Mouse (Mus musculus) embryonic facial prominence, embryonic 11.5 days (tissue): ENCODE results near the gene Mark4. TPM values are rescaled to one million over a fixed set of nuclear protein-coding genes. Genes with fewer than 3 reads are reported as not detected.

ENCODE experiments used
- ATAC-seq: fragments of 200-750 bp; cut with Nextera tagmentation; replicated peaks from 2 replicates; pipeline ENCODE4 v1.8.0; 2017; ENCODE audit warnings: low read depth; ENCODE audit not compliant: insufficient number of reproducible peaks, low FRiP score, low TSS enrichment
- DNase-seq: peaks from one replicate; pipeline ENCODE4 v3.0.0-alpha.2; 2015; ENCODE audit warnings: low spot score
- H3K27ac ChIP-seq: fragments of 300-500 bp; sonication (generic); replicated peaks from 2 replicates; pipeline ENCODE4 v1.5.1; 2014; ENCODE audit warnings: mild to moderate bottlenecking, low read depth, low read length, control low read depth
- H3K27me3 ChIP-seq: fragments of 300-500 bp; sonication (generic); 2 replicates; pipeline ENCODE4 v1.6.1; 2014; ENCODE audit warnings: mild to moderate bottlenecking, low read length, moderate library complexity, mixed read lengths; ENCODE audit not compliant: control insufficient read depth, insufficient read depth
- H3K36me3 ChIP-seq: fragments of 300-500 bp; sonication (generic); replicated peaks from 2 replicates; pipeline ENCODE4 v1.6.1; 2014; ENCODE audit warnings: low read depth, mild to moderate bottlenecking, low read length, moderate library complexity, mixed read lengths; ENCODE audit not compliant: control insufficient read depth, insufficient read depth
- H3K4me1 ChIP-seq: fragments of 300-500 bp; sonication (generic); 2 replicates; pipeline ENCODE4 v1.6.1; 2014; ENCODE audit warnings: low read length, mixed read lengths; ENCODE audit not compliant: control insufficient read depth, insufficient read depth
- H3K4me2 ChIP-seq: fragments of 300-500 bp; sonication (generic); 2 replicates; pipeline ENCODE4 v1.6.1; 2014; ENCODE audit warnings: low read depth, mild to moderate bottlenecking, control low read depth, low read length, moderate library complexity
- H3K4me3 ChIP-seq: fragments of 300-500 bp; sonication (generic); 2 replicates; pipeline ENCODE4 v1.5.1; 2014; ENCODE audit warnings: low read depth, low read length, control low read depth
- H3K9ac ChIP-seq: fragments of 300-500 bp; sonication (generic); replicated peaks from 2 replicates; pipeline ENCODE4 v1.6.1; 2014; ENCODE audit warnings: mild to moderate bottlenecking, control low read depth, low read length
- H3K9me3 ChIP-seq: fragments of 300-500 bp; sonication (generic); replicated peaks from 2 replicates; pipeline ENCODE4 v1.6.1; 2016; ENCODE audit warnings: mild to moderate bottlenecking, low read length, inconsistent platforms, mixed read lengths; ENCODE audit not compliant: control insufficient read depth
- WGBS: fragments of 180-500 bp; shearing (Covaris S2); extraction: QIAGEN DNeasy Blood & Tissue Kit; methylation state at CpG from one replicate; pipeline ENCODE4 v1.1.7; 2014; 5-methylcytosine and 5-hydroxymethylcytosine counted together
- polyA plus RNA-seq: library from polyadenylated mRNA; unstranded; fragments of >200 nt; fragmentation: Nextera tagmentation; extraction: Ambion mirVana; gene quantifications from 2 replicates; pipeline ENCODE4 v1.2.1, GENCODE M21; 2014

Mark4 gene
- polyA plus RNA-seq, 1 experiment from 2014 or later, result 7.9 TPM

DNA sequence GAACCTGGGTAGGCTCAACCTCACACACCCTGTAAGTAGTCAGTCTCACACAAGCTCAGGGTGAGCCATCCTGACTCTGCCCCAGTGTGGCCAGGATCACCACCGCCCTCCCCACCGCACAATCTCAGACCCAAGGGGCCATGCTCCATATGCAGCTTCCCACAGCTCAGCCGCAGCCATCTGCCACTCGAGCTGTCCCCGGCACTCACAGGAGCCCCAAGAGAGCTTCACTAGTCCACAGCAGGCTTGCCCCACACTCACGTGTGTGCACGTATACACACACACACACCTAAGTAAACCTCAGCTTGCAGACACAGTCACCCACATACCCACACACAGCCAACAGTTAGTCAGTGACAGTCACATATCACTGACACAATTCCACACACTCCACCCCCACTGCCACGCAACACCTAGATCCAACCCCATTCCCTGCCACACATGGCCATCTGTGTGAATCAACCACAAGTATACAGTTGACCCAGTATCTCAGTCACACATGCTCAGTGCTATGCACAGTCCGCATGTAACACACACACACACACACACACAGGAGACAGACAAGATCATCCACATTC, 56.0 kb downstream of the Mark4 start:
- no peak overlapping the region for H3K4me3 ChIP-seq
- ATAC-seq (no peak), DNase-seq (no peak)
- peaks cover 9% of the 10 kb centered on the region for H3K4me1 ChIP-seq
- H3K4me2 ChIP-seq, result no peak overlapping the region
- peaks cover 37% of the 10 kb centered on the region for H3K27me3 ChIP-seq
- H3K9me3 ChIP-seq, result no peaks in the 10 kb centered on the region
- no peaks in the 10 kb centered on the region for H3K36me3 ChIP-seq
- no peak overlapping the region for H3K27ac ChIP-seq
- no peak overlapping the region for H3K9ac ChIP-seq
- WGBS, result 80% methylated on average over 9 of the region's 9 CpGs

DNA sequence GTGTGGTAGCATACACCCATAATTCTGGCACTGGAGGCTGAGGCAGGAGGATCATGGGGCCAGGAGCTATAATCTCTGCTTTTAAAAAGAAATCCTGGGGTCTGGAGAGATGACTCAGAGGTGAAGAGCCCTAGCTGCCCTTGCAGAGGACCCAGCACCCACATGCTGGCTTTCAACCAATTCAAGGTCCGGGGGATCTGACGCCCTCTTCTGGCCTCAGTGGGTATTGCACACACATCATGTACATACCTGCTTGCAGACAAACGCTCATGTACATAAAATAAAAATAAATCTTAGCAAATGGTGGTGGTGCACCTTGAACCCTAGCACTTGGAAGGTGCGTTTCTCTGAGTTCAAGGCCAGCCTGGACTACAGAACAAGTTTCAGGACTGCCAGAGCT, 57.7 kb downstream of the Mark4 start:
- H3K4me2 ChIP-seq, result no peak overlapping the region
- H3K9me3 ChIP-seq, result no peaks in the 10 kb centered on the region
- no peak for ATAC-seq
- H3K9ac ChIP-seq, result no peak overlapping the region
- H3K36me3 ChIP-seq, result no peaks in the 10 kb centered on the region
- no peak for DNase-seq
- no peak overlapping the region for H3K27ac ChIP-seq
- no peak overlapping the region for H3K4me3 ChIP-seq
- peaks cover 9% of the 10 kb centered on the region for H3K4me1 ChIP-seq
- 83% methylated on average over 4 of the region's 4 CpGs for WGBS
- peaks cover 37% of the 10 kb centered on the region for H3K27me3 ChIP-seq

DNA sequence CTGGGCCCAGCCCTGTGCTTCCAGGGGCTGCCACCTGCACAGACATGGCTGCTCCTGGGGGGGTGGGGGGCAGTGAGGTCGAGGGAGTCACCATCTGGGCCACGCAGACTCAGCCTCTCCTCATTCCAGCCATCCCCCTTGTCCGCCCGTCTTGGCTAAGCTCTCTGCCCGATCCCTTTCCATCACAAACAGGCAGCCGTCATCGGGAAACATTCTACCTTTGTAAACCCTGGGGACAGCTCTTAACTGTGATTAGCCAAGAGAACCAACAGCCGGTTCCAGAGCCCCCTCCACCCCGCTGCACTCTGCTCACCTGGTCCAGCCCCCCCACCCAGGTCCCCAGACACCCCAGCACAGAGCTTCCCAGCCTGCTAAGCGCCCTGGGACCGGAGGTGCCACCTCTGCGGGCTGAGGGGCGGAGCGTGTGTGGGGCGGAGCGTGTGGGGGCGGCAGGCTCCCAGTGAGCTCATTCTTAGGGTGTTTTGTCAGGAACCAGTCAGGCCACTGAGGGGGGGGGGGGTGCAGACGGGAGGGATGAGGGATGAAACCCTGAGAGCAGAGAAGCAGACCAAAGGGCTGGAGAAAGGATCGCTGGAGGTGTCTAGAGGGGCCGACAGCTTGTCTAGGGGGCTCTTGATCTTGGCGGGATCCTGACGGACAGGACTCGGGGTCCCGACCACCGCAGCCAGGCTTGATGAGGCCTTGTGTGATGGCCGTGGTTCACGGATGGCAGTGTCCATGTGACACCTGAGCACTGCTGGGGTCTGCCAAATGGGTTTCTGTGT, 58.9 kb downstream of the Mark4 start:
- ATAC-seq, result peak; percentile 25; the same call in 1 of the 2 replicates

DNA sequence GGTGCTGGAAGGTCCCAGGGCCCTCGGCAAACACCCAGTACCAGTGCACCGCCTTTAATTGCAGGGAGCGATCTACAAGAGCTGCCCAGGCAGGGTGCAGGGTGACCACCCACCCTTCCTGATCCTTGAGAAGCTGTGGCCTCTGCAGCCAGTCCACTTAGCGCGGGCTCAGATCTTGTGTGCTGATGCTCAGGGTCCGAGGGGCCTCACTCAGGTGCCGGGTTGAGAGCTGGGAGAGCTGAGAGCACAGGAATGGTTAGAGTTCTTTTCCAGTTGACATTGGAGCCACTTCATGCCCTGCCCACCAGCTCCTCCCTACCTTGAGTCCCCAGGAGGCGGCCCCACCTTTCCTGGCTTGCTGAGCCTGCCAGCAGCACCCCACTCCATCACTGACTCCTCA, 64.1 kb downstream of the Mark4 start:
- no peaks in the 10 kb centered on the region for H3K9me3 ChIP-seq
- 94% methylated on average over 8 of the region's 8 CpGs for WGBS
- no peaks in the 10 kb centered on the region for H3K4me1 ChIP-seq
- no peak for ATAC-seq
- H3K36me3 ChIP-seq, result peaks cover 28% of the 10 kb centered on the region
- no peak overlapping the region for H3K4me2 ChIP-seq
- no peak for DNase-seq
- H3K27me3 ChIP-seq, result no peaks in the 10 kb centered on the region
- H3K9ac ChIP-seq, result no peak overlapping the region
- H3K27ac ChIP-seq, result no peak overlapping the region
- H3K4me3 ChIP-seq, result no peak overlapping the region

More for the DNA sequence above, 58.9 kb downstream of the Mark4 start:
- Histone ChIP-seq H3K27me3 (peaks cover 31% of the 10 kb centered on the region), H3K4me2 (peak overlapping the region; percentile 46), H3K4me1 (peaks cover 7% of the 10 kb centered on the region; the same call in 1 of the 2 replicates), H3K36me3 (peaks cover 3% of the 10 kb centered on the region), H3K4me3 (peak overlapping the region; percentile 28), H3K9me3 (no peaks in the 10 kb centered on the region), H3K27ac (no peak overlapping the region), H3K9ac (peak overlapping the region; percentile 37; the same call in 1 of the 2 replicates)
- WGBS, result 2% methylated on average over 25 of the region's 27 CpGs
- DNase-seq, result peak; percentile 56

DNA sequence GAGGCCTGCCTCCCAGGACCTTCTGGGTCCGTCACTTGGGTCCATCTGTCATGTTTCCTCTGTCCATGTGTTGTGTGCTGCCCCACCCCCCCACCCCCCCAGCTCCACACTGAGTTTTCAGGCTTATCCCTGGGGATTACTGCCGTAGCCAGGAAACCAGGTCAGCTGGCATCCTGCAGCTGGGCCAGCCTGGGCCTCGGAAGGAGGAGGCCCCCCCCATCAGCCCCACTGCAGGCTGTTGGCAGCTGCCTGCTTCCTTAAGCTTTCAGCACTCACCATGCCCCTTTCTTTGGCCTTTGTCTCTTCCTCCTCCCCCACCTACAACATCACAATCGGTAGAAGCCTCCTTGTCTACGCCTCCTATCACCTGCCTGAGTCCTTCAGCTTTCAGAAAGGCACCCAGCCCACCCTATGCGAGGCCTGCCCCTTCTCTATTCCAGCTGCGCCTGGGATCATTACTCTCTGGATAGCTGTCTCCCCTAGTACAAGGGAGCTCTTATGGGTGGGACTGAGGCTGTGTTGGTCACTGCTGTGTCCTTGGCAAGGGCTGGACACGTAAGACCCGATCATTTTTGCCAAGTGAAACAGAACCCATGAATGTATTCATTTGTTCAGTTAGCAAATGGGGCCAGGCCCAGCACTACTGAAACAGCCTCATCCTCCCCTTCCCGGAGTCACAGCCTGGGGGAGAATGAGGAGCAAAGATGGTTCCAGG, 69.8 kb downstream of the Mark4 start:
- Histone ChIP-seq H3K9ac (no peak overlapping the region), H3K4me1 (no peaks in the 10 kb centered on the region), H3K36me3 (peaks cover 26% of the 10 kb centered on the region), H3K4me2 (no peak overlapping the region), H3K27me3 (no peaks in the 10 kb centered on the region), H3K4me3 (no peak overlapping the region), H3K9me3 (no peaks in the 10 kb centered on the region), H3K27ac (no peak overlapping the region)
- no peak for DNase-seq
- WGBS, result 73% methylated on average over 10 of the region's 10 CpGs
- ATAC-seq, result no peak

DNA sequence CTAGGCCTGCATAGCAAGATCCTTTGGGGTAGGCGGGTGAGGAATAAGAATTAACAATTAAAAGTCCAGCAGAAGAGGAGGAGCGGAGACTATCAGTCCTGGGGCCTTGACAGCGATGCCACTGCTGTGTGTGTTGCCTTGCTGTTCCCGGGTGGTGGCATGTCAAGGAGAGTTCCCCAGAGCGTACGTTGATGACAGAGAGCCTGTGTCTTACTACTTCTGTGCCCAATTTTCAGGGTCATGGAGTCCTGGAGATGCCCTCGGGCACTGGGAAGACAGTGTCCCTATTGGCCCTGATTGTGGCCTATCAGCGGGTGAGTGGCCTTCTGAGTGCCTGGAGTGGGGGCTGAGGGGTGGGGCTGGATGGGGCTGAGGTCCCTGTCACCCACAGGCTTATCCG, 74.9 kb downstream of the Mark4 start:
- no peak overlapping the region for H3K27ac ChIP-seq
- H3K9me3 ChIP-seq, result no peaks in the 10 kb centered on the region
- no peak overlapping the region for H3K4me3 ChIP-seq
- ATAC-seq (no peak), DNase-seq (no peak)
- H3K36me3 ChIP-seq, result peaks cover 6% of the 10 kb centered on the region; the same call in 1 of the 2 replicates
- no peaks in the 10 kb centered on the region for H3K4me1 ChIP-seq
- 69% methylated on average over 9 of the region's 9 CpGs for WGBS
- no peaks in the 10 kb centered on the region for H3K27me3 ChIP-seq
- H3K9ac ChIP-seq, result no peak overlapping the region
- no peak overlapping the region for H3K4me2 ChIP-seq

DNA sequence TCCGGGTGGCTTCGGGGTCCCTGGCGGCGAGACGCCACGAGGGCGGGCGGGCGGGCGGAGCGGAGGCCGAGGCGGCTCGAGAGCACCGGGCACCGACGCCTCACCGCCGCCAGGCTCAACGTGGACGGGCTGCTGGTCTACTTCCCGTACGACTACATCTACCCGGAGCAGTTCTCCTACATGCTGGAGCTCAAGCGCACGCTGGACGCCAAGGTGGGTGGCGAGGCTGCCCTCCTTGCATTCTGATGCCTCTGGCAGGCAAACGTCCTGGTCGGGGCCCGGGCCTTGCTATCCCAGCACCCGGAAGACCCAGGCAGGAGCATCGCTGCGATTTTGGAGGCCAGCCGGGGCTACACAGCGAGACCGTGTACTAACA, 76.5 kb downstream of the Mark4 start:
- Histone ChIP-seq H3K27ac (no peak overlapping the region; the same call in 1 of the 2 replicates), H3K4me1 (no peaks in the 10 kb centered on the region), H3K4me3 (peak overlapping the region; percentile 79), H3K36me3 (peaks cover 4% of the 10 kb centered on the region), H3K27me3 (no peaks in the 10 kb centered on the region), H3K9ac (peak overlapping the region; percentile 82), H3K9me3 (no peaks in the 10 kb centered on the region), H3K4me2 (peak overlapping the region; percentile 64)
- DNase-seq (no peak), ATAC-seq (peak; percentile 57)
- under 1% methylated on average over 33 of the region's 37 CpGs for WGBS
